Mouse (Mus musculus): Measurements from ENCODE around the gene Zmiz1. TPM values are rescaled to one million over a fixed set of nuclear protein-coding genes. Genes with fewer than 3 reads are reported as not detected.

Zmiz1 gene
- polyA plus RNA-seq, 1 experiment from 2014 or later = 21.2 TPM

DNA sequence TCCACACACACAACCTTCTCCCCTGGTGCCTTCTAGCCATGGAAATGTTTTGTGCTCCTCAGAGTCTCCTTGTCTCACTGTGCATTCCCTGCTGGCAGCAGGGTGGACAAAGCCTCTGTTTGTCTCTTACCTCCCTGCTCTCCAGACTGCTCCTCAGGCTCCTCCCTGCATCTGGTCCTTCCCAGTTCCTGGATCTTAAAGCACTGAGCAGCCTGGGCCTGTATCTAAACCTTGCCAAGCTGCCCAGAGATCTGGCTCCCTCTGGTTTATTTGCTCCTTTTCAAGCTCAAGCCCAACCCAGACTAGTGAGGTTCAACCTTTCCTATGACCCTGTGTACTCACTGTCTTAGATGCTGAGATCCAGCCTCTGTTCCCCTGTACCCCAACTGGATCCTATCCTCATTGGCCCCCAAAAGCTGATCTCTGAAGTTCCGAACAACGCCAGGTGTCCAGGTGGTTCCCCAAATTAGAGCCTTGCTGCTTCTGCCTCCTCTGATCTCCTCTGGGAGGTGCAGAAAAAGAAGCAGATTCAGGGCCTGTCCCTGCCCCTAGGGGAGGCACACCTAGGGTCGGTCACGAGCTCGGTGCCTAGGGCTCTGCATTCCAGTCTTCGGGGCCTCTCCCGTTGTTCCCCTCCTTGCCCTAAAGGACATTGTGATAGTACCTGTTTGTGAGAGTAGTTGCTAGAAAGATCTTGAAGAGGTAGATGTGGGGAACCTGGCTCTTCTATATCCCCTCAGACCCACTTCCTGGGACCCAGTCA lies 171.8 kb downstream of the Zmiz1 start:
- Histone ChIP-seq H3K27ac (ENCODE audit: low read length) (0 out of 2 replicates have a peak overlapping the region, but pooled peaks have one; percentile 6), H3K4me1 (ENCODE audit: control insufficient read depth, insufficient read depth, low read length) (peaks cover 28% of the 10 kb centered on the region), H3K4me2 (ENCODE audit: low read depth, low read length) (no peak overlapping the region), H3K36me3 (ENCODE audit: control insufficient read depth, insufficient read depth, low read length) (no peaks in the 10 kb centered on the region), H3K4me3 (ENCODE audit: low read length) (no peak overlapping the region), H3K27me3 (replicated peaks; ENCODE audit: control insufficient read depth, insufficient read depth, low read length) (no peaks in the 10 kb centered on the region), H3K9me3 (ENCODE audit: control insufficient read depth, low read length) (no peaks in the 10 kb centered on the region), H3K9ac (ENCODE audit: low read depth, low read length) (no peak overlapping the region)
- 92% methylated on average over 7 of the region's 7 CpGs for WGBS
- no peak for ATAC-seq

DNA sequence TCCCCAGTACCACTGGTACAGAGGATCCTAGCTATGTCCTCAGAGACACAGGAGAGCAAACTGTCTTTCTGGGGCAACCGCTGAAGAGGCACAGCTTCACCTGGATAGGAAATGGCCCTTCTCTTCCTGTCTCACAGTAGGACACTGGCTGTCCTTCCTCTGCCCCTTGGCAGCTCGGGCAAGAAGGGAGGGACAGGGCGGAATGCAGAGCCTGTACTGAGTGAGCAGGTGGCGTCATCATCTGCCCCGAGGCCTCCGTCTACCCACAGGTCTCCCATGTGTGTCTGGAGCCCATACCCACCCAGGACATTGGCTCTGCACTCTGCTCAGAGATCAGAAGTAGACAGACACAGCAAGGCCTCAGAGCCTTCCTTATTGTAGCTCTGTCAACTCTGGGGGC lies 172.5 kb downstream of the Zmiz1 start:
- no peak overlapping the region for H3K4me3 ChIP-seq (ENCODE audit: low read length)
- WGBS = 83% methylated on average over 6 of the region's 6 CpGs
- no peaks in the 10 kb centered on the region for H3K9me3 ChIP-seq (ENCODE audit: control insufficient read depth, low read length)
- no peaks in the 10 kb centered on the region for H3K27me3 ChIP-seq (replicated peaks; ENCODE audit: control insufficient read depth, insufficient read depth, low read length)
- no peak for ATAC-seq
- no peak overlapping the region for H3K4me2 ChIP-seq (ENCODE audit: low read depth, low read length)
- no peaks in the 10 kb centered on the region for H3K36me3 ChIP-seq (ENCODE audit: control insufficient read depth, insufficient read depth, low read length)
- H3K9ac ChIP-seq (ENCODE audit: low read depth, low read length) = no peak overlapping the region
- peaks cover 26% of the 10 kb centered on the region for H3K4me1 ChIP-seq (ENCODE audit: control insufficient read depth, insufficient read depth, low read length)
- H3K27ac ChIP-seq (ENCODE audit: low read length) = no peak overlapping the region

DNA sequence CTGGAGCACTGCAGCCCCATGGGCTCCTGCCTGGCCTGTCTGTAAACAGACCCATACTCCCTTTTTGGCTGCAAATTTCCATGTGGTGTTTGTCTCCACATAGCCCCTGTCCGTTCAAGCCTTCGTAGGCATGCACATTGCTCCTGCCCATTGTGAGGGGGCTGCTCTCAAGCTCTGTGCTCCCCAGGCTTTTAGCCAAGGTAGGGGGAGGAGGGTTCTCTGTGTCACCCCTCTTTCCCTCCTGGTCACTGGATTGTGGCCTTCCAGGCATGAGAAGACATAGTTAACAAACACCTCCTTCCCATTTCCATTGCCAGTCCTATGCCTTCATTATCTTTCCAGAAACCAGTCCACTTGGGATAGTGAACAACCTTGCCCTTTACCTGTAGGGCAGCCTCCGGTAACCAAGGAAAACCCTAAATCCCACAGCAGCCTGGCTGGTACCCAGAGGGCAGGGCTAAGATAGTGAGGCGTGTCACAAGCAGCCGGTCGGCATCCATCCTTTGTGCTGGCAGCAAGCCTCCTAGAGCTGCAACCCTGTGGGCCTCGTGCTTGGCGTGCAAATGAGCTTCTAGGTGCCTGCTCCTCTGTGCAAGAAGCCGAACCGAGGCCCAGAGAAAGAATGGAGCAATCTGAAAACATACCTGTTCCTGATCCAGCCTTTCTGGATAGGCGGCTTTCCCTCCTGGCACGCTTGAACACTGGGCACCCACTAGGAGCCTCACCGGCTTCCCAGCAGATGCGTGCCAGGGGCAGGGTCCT lies 174.7 kb downstream of the Zmiz1 start:
- Histone ChIP-seq H3K27ac (ENCODE audit: low read length) (peak overlapping the region; percentile 31; the same call in 1 of the 2 replicates), H3K4me3 (ENCODE audit: low read length) (no peak overlapping the region), H3K4me2 (ENCODE audit: low read depth, low read length) (no peak overlapping the region), H3K4me1 (ENCODE audit: control insufficient read depth, insufficient read depth, low read length) (peaks cover 11% of the 10 kb centered on the region), H3K9ac (ENCODE audit: low read depth, low read length) (no peak overlapping the region), H3K27me3 (replicated peaks; ENCODE audit: control insufficient read depth, insufficient read depth, low read length) (no peaks in the 10 kb centered on the region), H3K9me3 (ENCODE audit: control insufficient read depth, low read length) (no peaks in the 10 kb centered on the region), H3K36me3 (ENCODE audit: control insufficient read depth, insufficient read depth, low read length) (0 out of 2 replicates have a peak, but pooled peaks cover 4% of the 10 kb centered on the region)
- no peak for ATAC-seq
- 69% methylated on average over 14 of the region's 14 CpGs for WGBS

DNA sequence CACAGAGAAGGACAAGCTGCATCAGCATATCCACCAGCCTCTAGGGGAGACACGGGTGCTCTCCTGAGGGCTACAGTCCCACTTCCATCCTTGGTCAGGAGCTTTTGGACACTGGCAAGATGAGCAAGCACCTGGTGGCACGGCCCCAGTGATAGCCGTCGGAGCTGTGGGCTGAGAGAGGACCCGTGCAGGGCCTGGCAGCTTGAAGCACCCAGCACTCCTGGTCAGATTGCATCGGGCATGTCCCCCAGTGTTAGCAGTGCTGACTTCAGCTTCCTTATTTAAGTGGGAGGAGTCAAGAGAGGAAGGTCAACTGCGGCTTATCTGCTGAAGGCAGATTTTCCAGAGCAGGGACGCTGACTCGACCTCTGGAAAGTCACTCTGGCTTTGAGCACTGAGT lies 175.3 kb downstream of the Zmiz1 start:
- H3K27ac ChIP-seq (ENCODE audit: low read length) = peak overlapping the region; percentile 31; the same call in 1 of the 2 replicates
- no peak overlapping the region for H3K4me3 ChIP-seq (ENCODE audit: low read length)
- H3K27me3 ChIP-seq (replicated peaks; ENCODE audit: control insufficient read depth, insufficient read depth, low read length) = no peaks in the 10 kb centered on the region
- 0 out of 2 replicates have a peak, but pooled peaks cover 4% of the 10 kb centered on the region for H3K36me3 ChIP-seq (ENCODE audit: control insufficient read depth, insufficient read depth, low read length)
- no peak overlapping the region for H3K4me2 ChIP-seq (ENCODE audit: low read depth, low read length)
- H3K9me3 ChIP-seq (ENCODE audit: control insufficient read depth, low read length) = no peaks in the 10 kb centered on the region
- 48% methylated on average over 9 of the region's 9 CpGs for WGBS
- H3K9ac ChIP-seq (ENCODE audit: low read depth, low read length) = no peak overlapping the region
- peaks cover 12% of the 10 kb centered on the region for H3K4me1 ChIP-seq (ENCODE audit: control insufficient read depth, insufficient read depth, low read length)
- peak; percentile 67 for ATAC-seq

DNA sequence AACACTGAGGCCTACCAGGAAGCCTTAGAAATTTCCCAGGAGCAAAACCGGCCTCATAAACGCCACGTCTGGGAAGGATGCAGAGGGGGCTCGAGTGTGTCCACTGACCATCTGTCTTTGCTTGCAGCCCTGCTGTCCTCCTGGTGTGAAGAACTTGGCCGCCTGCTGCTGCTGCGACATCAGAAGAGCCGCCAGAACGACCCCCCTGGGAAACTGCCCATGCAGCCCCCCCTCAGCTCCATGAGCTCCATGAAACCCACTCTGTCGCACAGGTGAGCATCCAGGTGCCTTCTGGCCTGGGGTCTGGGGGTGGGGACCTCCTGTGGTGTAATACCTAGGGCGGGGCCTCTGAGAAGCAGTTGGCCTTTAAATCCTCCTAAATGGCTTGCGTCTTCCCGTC lies 176.8 kb downstream of the Zmiz1 start:
- 74% methylated on average over 12 of the region's 12 CpGs for WGBS
- Histone ChIP-seq H3K4me3 (ENCODE audit: low read length) (no peak overlapping the region), H3K4me2 (ENCODE audit: low read depth, low read length) (no peak overlapping the region), H3K27ac (ENCODE audit: low read length) (no peak overlapping the region), H3K27me3 (replicated peaks; ENCODE audit: control insufficient read depth, insufficient read depth, low read length) (no peaks in the 10 kb centered on the region), H3K4me1 (ENCODE audit: control insufficient read depth, insufficient read depth, low read length) (peaks cover 20% of the 10 kb centered on the region), H3K9me3 (ENCODE audit: control insufficient read depth, low read length) (no peaks in the 10 kb centered on the region), H3K36me3 (ENCODE audit: control insufficient read depth, insufficient read depth, low read length) (0 out of 2 replicates have a peak, but pooled peaks cover 6% of the 10 kb centered on the region), H3K9ac (ENCODE audit: low read depth, low read length) (no peak overlapping the region)
- ATAC-seq = no peak

DNA sequence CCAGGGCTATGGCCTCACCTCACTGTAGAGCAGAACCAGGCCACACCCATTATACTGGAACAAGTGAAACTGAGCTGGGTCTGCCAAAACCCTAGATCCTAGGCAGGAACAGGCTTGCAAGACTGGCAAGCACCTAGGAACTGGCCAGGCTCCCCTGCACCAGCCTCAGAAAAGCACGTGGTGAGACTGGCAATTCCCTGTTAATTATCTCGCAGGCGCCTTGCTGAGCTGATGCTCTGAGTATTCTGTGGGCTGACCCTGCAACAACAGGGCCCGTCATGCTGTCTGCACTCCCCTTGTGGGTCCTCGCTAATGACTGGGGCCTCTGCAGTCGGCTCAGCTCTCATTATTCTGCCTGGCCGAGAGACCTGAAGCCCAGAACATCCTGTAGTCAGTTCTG lies 177.3 kb downstream of the Zmiz1 start:
- WGBS = 65% methylated on average over 7 of the region's 7 CpGs
- H3K27ac ChIP-seq (ENCODE audit: low read length) = no peak overlapping the region
- H3K27me3 ChIP-seq (replicated peaks; ENCODE audit: control insufficient read depth, insufficient read depth, low read length) = no peaks in the 10 kb centered on the region
- no peak overlapping the region for H3K4me2 ChIP-seq (ENCODE audit: low read depth, low read length)
- 0 out of 2 replicates have a peak, but pooled peaks cover 6% of the 10 kb centered on the region for H3K36me3 ChIP-seq (ENCODE audit: control insufficient read depth, insufficient read depth, low read length)
- no peak overlapping the region for H3K9ac ChIP-seq (ENCODE audit: low read depth, low read length)
- no peak for ATAC-seq
- no peak overlapping the region for H3K4me3 ChIP-seq (ENCODE audit: low read length)
- H3K9me3 ChIP-seq (ENCODE audit: control insufficient read depth, low read length) = no peaks in the 10 kb centered on the region
- H3K4me1 ChIP-seq (ENCODE audit: control insufficient read depth, insufficient read depth, low read length) = peaks cover 20% of the 10 kb centered on the region

DNA sequence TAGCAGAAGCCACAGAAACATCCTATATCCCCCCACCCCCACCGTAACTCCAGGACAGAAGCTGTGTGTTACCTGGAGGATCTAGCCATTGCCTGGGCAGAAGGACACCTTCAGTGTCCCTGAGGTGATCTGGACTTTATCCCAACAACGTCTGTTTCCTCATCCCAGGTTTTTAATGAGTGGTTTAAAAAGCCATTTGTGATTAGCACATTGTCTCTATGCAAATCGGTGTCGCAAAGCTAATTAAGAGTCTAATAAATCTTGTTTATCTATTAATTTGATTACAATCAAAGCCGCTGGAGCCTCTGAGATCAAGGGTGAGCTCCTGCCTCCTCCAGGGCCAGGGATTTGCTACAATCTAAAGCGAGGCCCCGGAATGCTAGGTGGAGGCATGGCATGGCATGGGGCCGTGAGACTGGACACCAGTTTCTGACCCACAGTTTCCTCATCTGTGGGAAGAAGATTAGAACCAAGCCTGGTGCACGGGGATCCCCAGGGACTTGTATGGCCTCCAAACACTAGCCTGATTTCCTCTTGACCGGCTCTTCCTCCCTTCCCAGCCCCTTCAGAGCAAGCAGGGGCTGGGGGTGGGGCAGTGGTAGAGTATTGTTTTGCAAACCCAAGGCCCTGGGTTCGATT lies 180.3 kb downstream of the Zmiz1 start:
- Histone ChIP-seq H3K9me3 (ENCODE audit: control insufficient read depth, low read length) (no peaks in the 10 kb centered on the region), H3K4me2 (ENCODE audit: low read depth, low read length) (no peak overlapping the region), H3K4me1 (ENCODE audit: control insufficient read depth, insufficient read depth, low read length) (peaks cover 27% of the 10 kb centered on the region), H3K27me3 (replicated peaks; ENCODE audit: control insufficient read depth, insufficient read depth, low read length) (no peaks in the 10 kb centered on the region), H3K4me3 (ENCODE audit: low read length) (no peak overlapping the region), H3K9ac (ENCODE audit: low read depth, low read length) (no peak overlapping the region), H3K27ac (ENCODE audit: low read length) (no peak overlapping the region), H3K36me3 (ENCODE audit: control insufficient read depth, insufficient read depth, low read length) (peaks cover 12% of the 10 kb centered on the region)
- no peak for ATAC-seq
- 77% methylated on average over 11 of the region's 11 CpGs for WGBS

DNA sequence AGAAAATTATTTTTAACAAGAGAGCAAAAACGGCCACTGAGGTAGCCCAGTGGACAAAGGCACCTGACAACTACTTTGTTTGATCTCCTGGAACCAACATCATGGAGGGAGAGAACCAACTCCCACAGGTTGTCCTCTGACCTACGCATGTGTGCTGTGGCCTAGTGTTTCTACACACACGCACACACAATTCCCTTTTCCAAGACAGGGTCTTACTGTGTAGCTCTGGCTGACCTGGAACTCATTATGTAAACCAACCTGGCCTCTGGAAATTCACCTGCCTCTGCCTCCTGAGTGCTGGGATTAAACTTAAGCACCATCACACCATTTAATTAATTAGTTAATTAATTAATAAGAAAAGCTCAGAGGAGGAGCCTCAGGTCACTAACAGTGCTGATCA lies 181.0 kb downstream of the Zmiz1 start:
- no peak overlapping the region for H3K4me2 ChIP-seq (ENCODE audit: low read depth, low read length)
- H3K27me3 ChIP-seq (replicated peaks; ENCODE audit: control insufficient read depth, insufficient read depth, low read length) = no peaks in the 10 kb centered on the region
- no peak overlapping the region for H3K4me3 ChIP-seq (ENCODE audit: low read length)
- no peak for ATAC-seq
- WGBS = 79% methylated on average over 3 of the region's 3 CpGs
- H3K9me3 ChIP-seq (ENCODE audit: control insufficient read depth, low read length) = no peaks in the 10 kb centered on the region
- H3K36me3 ChIP-seq (ENCODE audit: control insufficient read depth, insufficient read depth, low read length) = peaks cover 17% of the 10 kb centered on the region
- peaks cover 20% of the 10 kb centered on the region; the same call in 1 of the 2 replicates for H3K4me1 ChIP-seq (ENCODE audit: control insufficient read depth, insufficient read depth, low read length)
- no peak overlapping the region for H3K27ac ChIP-seq (ENCODE audit: low read length)
- no peak overlapping the region for H3K9ac ChIP-seq (ENCODE audit: low read depth, low read length)

DNA sequence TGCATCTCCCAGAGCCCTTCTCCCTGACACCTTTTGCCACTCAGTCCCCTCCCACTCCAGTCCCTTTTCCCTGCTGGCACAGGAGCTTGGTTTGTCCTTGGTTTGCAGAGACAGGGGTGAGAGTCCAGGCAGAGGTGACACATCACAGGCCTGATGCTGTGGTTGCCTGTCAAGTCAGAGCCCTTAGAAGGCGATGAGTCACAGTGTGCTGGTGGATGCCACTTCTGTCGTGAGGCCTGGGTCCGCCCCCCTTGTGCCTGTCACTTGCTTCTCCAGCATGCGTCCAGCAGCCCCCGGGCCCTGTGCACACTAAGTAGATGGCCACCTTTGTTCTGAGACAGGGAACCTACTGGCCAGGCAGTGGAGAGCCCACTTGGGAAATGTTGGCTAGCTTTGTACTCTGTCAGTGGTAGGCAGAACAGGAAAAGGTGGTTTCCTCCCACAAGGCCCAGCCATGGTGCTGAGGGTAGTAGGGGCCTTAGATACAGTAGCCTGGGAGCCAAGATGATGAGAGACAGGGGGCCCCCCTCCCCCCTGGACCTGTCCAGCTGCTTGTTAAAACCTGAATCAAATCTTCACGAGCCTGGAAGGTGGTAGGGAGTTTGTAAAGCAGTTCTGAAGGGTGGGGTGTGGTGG lies 181.6 kb downstream of the Zmiz1 start:
- peaks cover 21% of the 10 kb centered on the region for H3K36me3 ChIP-seq (ENCODE audit: control insufficient read depth, insufficient read depth, low read length)
- peaks cover 19% of the 10 kb centered on the region; the same call in 1 of the 2 replicates for H3K4me1 ChIP-seq (ENCODE audit: control insufficient read depth, insufficient read depth, low read length)
- peak; percentile 41; the same call in 1 of the 2 replicates for ATAC-seq

More for the DNA sequence above, 181.6 kb downstream of the Zmiz1 start:
- H3K9ac ChIP-seq (ENCODE audit: low read depth, low read length) = no peak overlapping the region
- no peak overlapping the region for H3K4me3 ChIP-seq (ENCODE audit: low read length)
- peak overlapping the region; percentile 9; the same call in 1 of the 2 replicates for H3K27ac ChIP-seq (ENCODE audit: low read length)
- H3K9me3 ChIP-seq (ENCODE audit: control insufficient read depth, low read length) = no peaks in the 10 kb centered on the region
- 57% methylated on average over 6 of the region's 6 CpGs for WGBS
- H3K27me3 ChIP-seq (replicated peaks; ENCODE audit: control insufficient read depth, insufficient read depth, low read length) = no peaks in the 10 kb centered on the region
- H3K4me2 ChIP-seq (ENCODE audit: low read depth, low read length) = no peak overlapping the region
